Mouse (Mus musculus) CH12.LX (cell line): ENCODE measurements around the gene Fxr1. TPM values are rescaled to one million over a fixed set of nuclear protein-coding genes. Genes with fewer than 3 reads are reported as not detected.
"Not testable (repeated sequence)": the region's sequence is repeated elsewhere in the genome, so short reads cannot be mapped to it uniquely, and the experiment has no call there.

Experiments
- DNase-seq: peaks from one replicate; pipeline ENCODE4 v3.0.0-alpha.2; 2013; ENCODE audit errors: extremely low read depth
- H3K27ac ChIP-seq: 2 replicates; pipeline ENCODE4 v1.5.1; 2012; ENCODE audit warnings: low read depth, mild to moderate bottlenecking, control low read depth, moderate library complexity; ENCODE audit not compliant: insufficient read depth
- H3K27me3 ChIP-seq: replicated peaks from 2 replicates; pipeline ENCODE3; 2012; ENCODE audit warnings: inconsistent platforms
- H3K36me3 ChIP-seq, 2 experiments: replicated peaks in 1 of 2; 2 replicates each; pipeline versions ENCODE3 to v1.6.1; 2012; ENCODE audit warnings: inconsistent platforms in 1 of 2, low read length in 1 of 2, mild to moderate bottlenecking in 1 of 2, mixed read lengths in 1 of 2, moderate library complexity in 1 of 2; ENCODE audit not compliant: control insufficient read depth in 1 of 2, insufficient read depth in 1 of 2
- H3K4me1 ChIP-seq, 2 experiments: 2 replicates each; pipeline ENCODE4 v1.6.1; 2012; ENCODE audit warnings: inconsistent platforms in 1 of 2, moderate library complexity in 1 of 2; ENCODE audit not compliant: insufficient read depth in 2 of 2, control insufficient read depth in 1 of 2
- H3K4me2 ChIP-seq: 2 replicates; pipeline ENCODE4 v1.6.1; 2012; ENCODE audit warnings: low read depth, mild to moderate bottlenecking, control low read depth; ENCODE audit not compliant: poor library complexity, insufficient read depth, severe bottlenecking
- H3K4me3 ChIP-seq, 3 experiments: fragments of 150-350 bp in 1 of 3; sonication (generic) in 1 of 3; replicated peaks in 1 of 3; 2 replicates each; pipeline versions ENCODE3 to v1.5.1; 2011 to 2012; ENCODE audit warnings: low read depth in 2 of 3, low read length in 2 of 3, mild to moderate bottlenecking in 2 of 3, moderate library complexity in 2 of 3, control low read depth in 1 of 3, improper control_type of control experiment in 1 of 3, inconsistent platforms in 1 of 3, mixed read lengths in 1 of 3; ENCODE audit not compliant: poor library complexity in 1 of 3
- H3K79me2 ChIP-seq: replicated peaks from 2 replicates; pipeline ENCODE4 v1.6.1; 2012; ENCODE audit warnings: mild to moderate bottlenecking, moderate library complexity; ENCODE audit not compliant: control insufficient read depth, poor library complexity, insufficient read depth, severe bottlenecking; ENCODE audit errors: extremely low read depth
- H3K9ac ChIP-seq: 2 replicates; pipeline ENCODE4 v1.6.1; 2012; ENCODE audit warnings: low read depth, mild to moderate bottlenecking, control low read depth, moderate library complexity; ENCODE audit not compliant: insufficient read depth
- H3K9me3 ChIP-seq: replicated peaks from 2 replicates; pipeline ENCODE3; 2012; ENCODE audit warnings: low read length, inconsistent platforms, mixed read lengths
- BHLHE40 ChIP-seq: IDR thresholded peaks from 2 replicates; pipeline ENCODE4 v1.6.1; 2011; ENCODE audit warnings: mild to moderate bottlenecking, low read depth, low read length, improper control_type of control experiment
- CHD1 ChIP-seq: IDR thresholded peaks from 2 replicates; pipeline ENCODE4 v1.6.1; 2012; ENCODE audit warnings: low read depth, low read length, improper control_type of control experiment, inconsistent platforms
- CHD2 ChIP-seq: IDR thresholded peaks from 2 replicates; pipeline ENCODE4 v1.6.1; 2011; ENCODE audit warnings: low read length, improper control_type of control experiment
- ELF1 ChIP-seq: IDR thresholded peaks from 2 replicates; pipeline ENCODE4 v1.6.1; 2014; ENCODE audit warnings: low read depth, mild to moderate bottlenecking, inconsistent platforms, low read length, improper control_type of control experiment
- EP300 ChIP-seq: IDR thresholded peaks from 2 replicates; pipeline ENCODE4 v1.6.1; 2011; ENCODE audit warnings: low read length, improper control_type of control experiment
- ETS1 ChIP-seq: conservative IDR thresholded peaks from 2 replicates; pipeline ENCODE4 v1.6.1; 2012; ENCODE audit warnings: low read depth, mild to moderate bottlenecking, inconsistent platforms, low read length, improper control_type of control experiment, moderate library complexity
- KAT2A ChIP-seq: IDR thresholded peaks from 2 replicates; pipeline ENCODE4 v1.6.1; 2012; ENCODE audit warnings: low read length, improper control_type of control experiment, inconsistent platforms; ENCODE audit not compliant: insufficient replicate concordance
- MAX ChIP-seq: IDR thresholded peaks from 2 replicates; pipeline ENCODE4 v1.6.1; 2011; ENCODE audit warnings: low read length, improper control_type of control experiment
- MYC ChIP-seq: IDR thresholded peaks from 2 replicates; pipeline ENCODE4 v1.6.1; 2011; ENCODE audit warnings: low read depth, mild to moderate bottlenecking, improper control_type of control experiment, low read length
- NELFE ChIP-seq: IDR thresholded peaks from 2 replicates; pipeline ENCODE4 v1.6.1; 2011; ENCODE audit warnings: low read depth, low read length, improper control_type of control experiment
- NRF1 ChIP-seq: IDR thresholded peaks from 2 replicates; pipeline ENCODE4 v1.6.1; 2014; ENCODE audit warnings: low read depth, mild to moderate bottlenecking, inconsistent platforms, low read length, improper control_type of control experiment, moderate library complexity
- POLR2A ChIP-seq: IDR thresholded peaks from 2 replicates; pipeline ENCODE4 v1.6.1; 2011; ENCODE audit warnings: low read depth, mild to moderate bottlenecking, improper control_type of control experiment, low read length
- RAD21 ChIP-seq: IDR thresholded peaks from 2 replicates; pipeline ENCODE4 v1.6.1; 2011; ENCODE audit warnings: low read depth, mild to moderate bottlenecking, low read length, improper control_type of control experiment, moderate library complexity
- SIN3A ChIP-seq: IDR thresholded peaks from 2 replicates; pipeline ENCODE4 v1.6.1; 2012; ENCODE audit warnings: low read length, improper control_type of control experiment, inconsistent platforms
- SMC3 ChIP-seq: IDR thresholded peaks from 2 replicates; pipeline ENCODE4 v1.6.1; 2011; ENCODE audit warnings: low read depth, low read length, improper control_type of control experiment
- TBP ChIP-seq: conservative IDR thresholded peaks from 2 replicates; pipeline ENCODE4 v1.6.1; 2011; ENCODE audit warnings: low read depth, low read length, improper control_type of control experiment
- TCF12 ChIP-seq: IDR thresholded peaks from 2 replicates; pipeline ENCODE4 v1.6.1; 2014; ENCODE audit warnings: low read depth, mild to moderate bottlenecking, inconsistent platforms, low read length, improper control_type of control experiment
- USF1 ChIP-seq: IDR thresholded peaks from 2 replicates; pipeline ENCODE4 v1.6.1; 2014; ENCODE audit warnings: low read depth, mild to moderate bottlenecking, inconsistent platforms, low read length, improper control_type of control experiment
- USF2 ChIP-seq: conservative IDR thresholded peaks from 2 replicates; pipeline ENCODE4 v1.6.1; 2011; ENCODE audit warnings: low read depth, low read length, improper control_type of control experiment
- ZMIZ1 ChIP-seq: IDR thresholded peaks from 2 replicates; pipeline ENCODE4 v1.6.1; 2012; ENCODE audit warnings: low read depth, mild to moderate bottlenecking, inconsistent platforms, low read length, improper control_type of control experiment
- ZNF384 ChIP-seq: IDR thresholded peaks from 2 replicates; pipeline ENCODE4 v1.6.1; 2012; ENCODE audit warnings: low read depth, low read length, improper control_type of control experiment, inconsistent platforms
- dilution Hi-C: fragments of 300-500 bp; cut with MboI; formaldehyde crosslinking; loops from 2 replicates; pipeline ENCODE4 v1.14.3; 2020; ENCODE audit warnings: low sequenced_read_pairs; ENCODE audit not compliant: extremely low pct_unique_long_range_greater_than_20kb, extremely low pct_ligation_motif_present
- in situ Hi-C: fragments of 300-500 bp; cut with MboI; formaldehyde crosslinking; loops from 3 replicates; pipeline ENCODE4 v1.14.3; 2019; ENCODE audit warnings: low sequenced_read_pairs, low pct_ligation_motif_present, low pct_unique_long_range_greater_than_20kb, mixed read lengths
- polyA plus RNA-seq: library from polyadenylated mRNA; unstranded; fragments of >175 nt; gene quantifications from 2 replicates; pipeline ENCODE4 v1.2.1, GENCODE M21; 2012; ENCODE audit warnings: low read depth; ENCODE audit not compliant: insufficient read length
- total RNA-seq, 2 experiments: library from RNA; depleted of rRNA; stranded (reverse); fragments of 300-350 nt in 1 of 2; fragments of >200 nt in 1 of 2; gene quantifications; 2 replicates each; pipeline ENCODE4 v1.2.3; 2012 to 2014

The Fxr1 gene
- total and polyA plus RNA-seq, 3 experiments = 83.9 to 120 (median 119) TPM

DNA sequence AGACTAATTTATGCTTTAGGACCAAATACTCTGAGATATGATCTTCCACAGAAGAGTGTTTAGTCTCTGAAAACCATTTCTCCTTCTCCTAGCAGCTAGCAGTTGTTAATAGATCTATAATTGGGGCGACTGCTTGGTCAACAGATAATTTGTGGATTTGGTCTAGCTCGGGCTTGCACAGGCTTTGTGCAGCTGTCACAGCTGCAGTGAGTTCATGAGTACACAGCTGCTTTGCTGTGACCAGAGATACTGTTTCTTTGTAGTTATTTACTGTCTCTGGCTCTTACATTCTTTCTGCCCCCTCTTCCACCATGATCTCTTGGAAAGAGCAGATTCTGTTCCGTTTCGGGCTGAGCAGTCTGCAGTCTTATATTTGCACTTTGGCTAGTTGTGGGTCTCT, 22.2 kb downstream of the Fxr1 start:
- no peaks in the 10 kb centered on the region for H3K9me3 ChIP-seq
- dilution Hi-C loops (no loop called here), in situ Hi-C loops (no loop called here)
- H3K4me1 ChIP-seq = peaks cover 0 to 19% of the 10 kb centered on the region in 2 experiments; a peak in 2 of 4 replicates
- TF ChIP-seq EP300 (no peak), KAT2A (no peak), NRF1 (no peak), RAD21 (no peak), SMC3 (no peak), ZNF384 (no peak), USF2 (no peak), TBP (no peak), ETS1 (no peak), USF1 (no peak), MYC (no peak), ZMIZ1 (no peak), POLR2A (no peak), TCF12 (no peak), CHD1 (no peak), MAX (no peak), SIN3A (no peak), CHD2 (no peak)
- no peak overlapping the region for H3K27ac ChIP-seq
- peaks cover 15 to 60% of the 10 kb centered on the region in 2 experiments for H3K36me3 ChIP-seq
- no peak overlapping the region for H3K4me3 ChIP-seq
- no peak overlapping the region for H3K4me2 ChIP-seq
- DNase-seq = no peak
- H3K9ac ChIP-seq = no peak overlapping the region
- no peaks in the 10 kb centered on the region for H3K27me3 ChIP-seq
- peaks cover 47% of the 10 kb centered on the region for H3K79me2 ChIP-seq

DNA sequence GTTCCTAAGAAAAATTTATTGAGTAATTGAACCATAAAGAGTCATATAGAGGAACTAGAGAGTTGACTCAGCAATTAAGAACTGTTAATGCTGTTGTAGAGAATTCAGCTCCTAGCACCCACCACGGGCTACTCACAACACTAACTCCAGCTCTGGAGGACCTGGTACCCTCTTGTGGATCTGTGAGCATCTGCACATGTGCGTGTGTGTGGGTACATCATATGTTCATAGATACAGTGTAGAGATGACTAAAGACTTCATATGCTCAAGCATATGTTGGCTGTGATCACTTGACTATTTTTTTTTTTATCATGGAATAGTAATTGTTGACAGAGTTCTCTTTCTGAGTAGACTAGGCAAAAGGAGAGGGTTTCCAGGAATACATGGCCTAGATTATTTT, 42.6 kb downstream of the Fxr1 start:
- dilution Hi-C loops = no loop called here
- DNase-seq = no peak
- Histone ChIP-seq H3K9me3 (no peaks in the 10 kb centered on the region), H3K36me3 (peaks cover 34 to 78% of the 10 kb centered on the region in 2 experiments), H3K4me2 (no peak overlapping the region), H3K4me1 (no peaks in the 10 kb centered on the region), H3K9ac (no peak overlapping the region), H3K79me2 (no peaks in the 10 kb centered on the region), H3K27ac (no peak overlapping the region), H3K4me3 (no peak overlapping the region), H3K27me3 (no peaks in the 10 kb centered on the region)
- no peak for TF ChIP-seq POLR2A
- TF ChIP-seq USF1 = no peak
- TF ChIP-seq NELFE = no peak
- TF ChIP-seq ELF1 = no peak
- no peak for TF ChIP-seq BHLHE40
- in situ Hi-C loops = loop anchor here (25.0 kb wide), 1 partner anchor 250 kb away; no protein-coding TSS in a partner anchor

DNA sequence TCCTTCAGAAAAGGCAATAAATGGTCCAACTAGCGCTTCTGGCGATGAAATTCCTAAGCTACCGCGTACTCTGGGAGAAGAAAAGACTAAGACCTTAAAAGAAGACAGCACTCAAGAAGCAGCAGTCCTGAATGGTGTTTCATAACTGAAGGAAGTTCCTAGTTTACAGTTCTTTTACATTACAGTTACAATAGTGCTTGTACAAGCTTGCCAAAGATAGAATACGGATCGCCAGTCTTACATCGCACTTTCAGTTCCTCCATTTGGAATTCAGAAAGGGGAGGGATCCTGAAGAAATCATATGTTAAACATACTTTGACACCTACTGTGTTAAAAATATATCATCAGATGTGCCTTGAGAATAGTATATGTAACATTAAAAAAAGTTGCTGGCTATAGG, 49.2 kb downstream of the Fxr1 start:
- dilution Hi-C loops, H3K4me1 ChIP-seq, DNase-seq, H3K4me3 ChIP-seq, H3K27ac ChIP-seq, H3K79me2 ChIP-seq, H3K9ac ChIP-seq, H3K27me3 ChIP-seq, H3K9me3 ChIP-seq, H3K4me2 ChIP-seq: not testable (repeated sequence)
- in situ Hi-C loops = loop anchor here (25.0 kb wide), 1 partner anchor 257 kb away; no protein-coding TSS in a partner anchor
- peaks cover 21 to 65% of the 10 kb centered on the region in 2 experiments for H3K36me3 ChIP-seq
